Mouse (Mus musculus) E14TG2a.4 (cell line): ENCODE results near the gene Utrn.

Experiments used
- H3K27me3 ChIP-seq: 2 replicates; pipeline ENCODE4 v1.6.1; 2014; ENCODE audit warnings: low read length, control low read depth; ENCODE audit not compliant: insufficient read depth
- H3K36me3 ChIP-seq: 2 replicates; pipeline ENCODE4 v1.6.1; 2014; ENCODE audit warnings: low read length, control low read depth; ENCODE audit not compliant: insufficient read depth
- H3K4me1 ChIP-seq: replicated peaks from 2 replicates; pipeline ENCODE4 v1.6.1; 2014; ENCODE audit warnings: low read depth, low read length, control low read depth
- H3K4me3 ChIP-seq: replicated peaks from 2 replicates; pipeline ENCODE4 v1.5.1; 2014; ENCODE audit warnings: mild to moderate bottlenecking, low read length
- H3K9me3 ChIP-seq: 2 replicates; pipeline ENCODE4 v1.6.1; 2014; ENCODE audit warnings: low read length, control low read depth
- CTCF ChIP-seq: conservative IDR thresholded peaks from 2 replicates; pipeline ENCODE4 v1.5.1; 2014; ENCODE audit warnings: low read length
- NANOG ChIP-seq: IDR thresholded peaks from 2 replicates; pipeline ENCODE4 v1.6.1; 2014; ENCODE audit warnings: borderline replicate concordance, low read length, mixed read lengths
- POU5F1 ChIP-seq: IDR thresholded peaks from 2 replicates; pipeline ENCODE4 v1.6.1; 2014; ENCODE audit warnings: low read length, borderline replicate concordance

The Utrn gene

DNA sequence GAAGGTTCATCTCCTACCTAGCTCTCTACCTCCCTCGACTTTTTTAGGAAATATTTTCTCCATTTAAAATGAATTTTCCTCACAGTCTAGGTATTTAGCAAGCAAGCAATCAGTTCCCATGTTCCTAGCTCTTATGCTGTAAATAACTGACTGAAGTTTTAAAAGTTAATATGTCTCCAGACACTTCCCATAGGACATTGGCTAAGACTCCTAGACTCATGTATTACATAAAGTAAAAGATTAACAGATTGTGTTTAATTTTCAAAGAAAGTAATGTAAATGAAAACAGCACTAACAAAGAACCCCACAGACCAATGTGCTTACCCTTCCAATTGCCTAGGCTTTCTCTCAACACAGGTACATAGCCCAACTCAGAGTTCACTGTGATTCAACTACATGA is 35.0 kb downstream of the Utrn start:
- H3K27me3 ChIP-seq: no peaks in the 10 kb centered on the region
- no peaks in the 10 kb centered on the region for H3K9me3 ChIP-seq
- no peaks in the 10 kb centered on the region for H3K36me3 ChIP-seq
- TF ChIP-seq NANOG: no peak
- no peak for TF ChIP-seq CTCF
- TF ChIP-seq POU5F1: no peak
- H3K4me3 ChIP-seq: no peak overlapping the region
- no peaks in the 10 kb centered on the region for H3K4me1 ChIP-seq

DNA sequence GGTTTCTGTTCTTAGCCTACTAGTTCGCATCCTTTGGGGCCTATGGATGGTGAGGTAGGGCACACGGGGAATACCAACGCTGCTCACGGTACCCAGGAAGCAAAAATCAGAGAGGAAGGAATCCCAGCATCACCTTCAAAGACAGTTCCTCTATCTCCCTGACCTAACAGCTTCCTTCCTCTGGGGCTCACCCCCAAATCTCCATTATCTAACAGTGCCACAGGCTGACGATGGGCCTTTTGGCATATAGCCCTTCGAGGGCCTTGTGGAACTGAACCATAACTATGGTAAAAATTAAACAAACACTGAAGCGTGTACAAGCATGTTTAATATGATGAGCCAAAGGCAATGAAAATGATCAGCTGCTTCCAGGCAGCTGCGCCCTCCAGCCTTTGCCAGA is 37.0 kb downstream of the Utrn start:
- 0 out of 2 replicates have a peak, but pooled peaks cover 4% of the 10 kb centered on the region for H3K4me1 ChIP-seq
- no peaks in the 10 kb centered on the region for H3K36me3 ChIP-seq
- H3K9me3 ChIP-seq: no peaks in the 10 kb centered on the region
- H3K4me3 ChIP-seq: no peak overlapping the region
- TF ChIP-seq NANOG (no peak), CTCF (no peak), POU5F1 (no peak)
- no peaks in the 10 kb centered on the region for H3K27me3 ChIP-seq

- no peaks in the 10 kb centered on the region for H3K36me3 ChIP-seq
- TF ChIP-seq POU5F1: no peak
- no peak for TF ChIP-seq CTCF
- no peak for TF ChIP-seq NANOG
- no peak overlapping the region for H3K4me3 ChIP-seq
- no peaks in the 10 kb centered on the region for H3K9me3 ChIP-seq
- H3K4me1 ChIP-seq: peaks cover 7% of the 10 kb centered on the region
- no peaks in the 10 kb centered on the region for H3K27me3 ChIP-seq
These were observed 41.4 kb downstream of the Utrn start for GRCm38 (mm10) chr10:12827778-12828177.

GRCm38 (mm10) chr10:12827306-12827705 is 41.9 kb downstream of the Utrn start:
- H3K36me3 ChIP-seq: no peaks in the 10 kb centered on the region
- H3K4me3 ChIP-seq: no peak overlapping the region
- peaks cover 7% of the 10 kb centered on the region for H3K4me1 ChIP-seq
- TF ChIP-seq NANOG (no peak), POU5F1 (no peak), CTCF (no peak)
- H3K9me3 ChIP-seq: no peaks in the 10 kb centered on the region
- H3K27me3 ChIP-seq: no peaks in the 10 kb centered on the region

DNA sequence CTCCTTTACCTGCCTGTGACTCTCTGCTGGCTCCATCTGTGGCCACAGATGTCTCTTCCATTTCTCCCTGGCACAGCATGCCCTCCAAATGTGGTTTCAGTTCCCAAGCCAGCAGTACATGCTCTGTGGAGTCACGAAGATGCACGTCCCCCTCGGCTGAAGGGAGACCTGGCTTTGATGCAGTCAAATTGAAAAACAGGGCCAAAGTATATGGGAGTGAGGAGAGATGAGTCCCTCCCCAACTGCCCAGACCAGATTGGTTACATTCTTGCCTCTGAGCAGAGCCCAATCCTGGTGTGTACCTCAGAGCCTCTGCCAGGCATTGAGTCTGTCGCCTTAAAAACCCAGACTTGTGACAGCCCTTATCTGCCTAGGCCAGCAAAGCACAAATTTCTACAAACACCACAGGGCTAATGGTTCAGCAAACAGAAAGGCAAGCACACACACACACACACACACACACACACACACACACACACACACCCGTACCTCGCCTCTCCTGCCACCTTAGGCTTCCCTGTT is 42.3 kb downstream of the Utrn start:
- H3K4me1 ChIP-seq: peaks cover 7% of the 10 kb centered on the region
- no peak for TF ChIP-seq POU5F1
- TF ChIP-seq CTCF: no peak
- no peak for TF ChIP-seq NANOG
- H3K27me3 ChIP-seq: no peaks in the 10 kb centered on the region
- no peaks in the 10 kb centered on the region for H3K36me3 ChIP-seq
- H3K4me3 ChIP-seq: no peak overlapping the region
- H3K9me3 ChIP-seq: no peaks in the 10 kb centered on the region

DNA sequence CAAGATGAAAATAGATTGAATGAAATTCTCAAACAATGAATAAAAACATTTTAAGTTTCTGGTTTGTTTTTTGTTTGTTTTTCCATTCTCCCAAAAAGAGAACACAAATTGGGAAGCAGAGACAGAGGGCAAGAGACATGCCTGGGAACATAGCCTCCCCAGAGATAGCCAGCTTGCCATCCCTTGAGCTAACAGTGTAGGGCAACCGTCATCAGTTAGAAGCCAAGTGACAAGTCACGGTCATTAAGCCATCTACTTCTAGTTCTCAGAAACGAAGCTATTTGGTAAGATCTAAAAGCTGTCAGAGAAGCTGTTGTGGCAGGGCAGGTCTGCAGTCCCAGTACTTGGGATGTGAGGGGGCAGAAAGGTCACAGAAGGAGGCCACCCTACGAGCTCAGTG is 44.8 kb downstream of the Utrn start:
- no peaks in the 10 kb centered on the region for H3K9me3 ChIP-seq
- no peak for TF ChIP-seq POU5F1
- no peak for TF ChIP-seq NANOG

DNA sequence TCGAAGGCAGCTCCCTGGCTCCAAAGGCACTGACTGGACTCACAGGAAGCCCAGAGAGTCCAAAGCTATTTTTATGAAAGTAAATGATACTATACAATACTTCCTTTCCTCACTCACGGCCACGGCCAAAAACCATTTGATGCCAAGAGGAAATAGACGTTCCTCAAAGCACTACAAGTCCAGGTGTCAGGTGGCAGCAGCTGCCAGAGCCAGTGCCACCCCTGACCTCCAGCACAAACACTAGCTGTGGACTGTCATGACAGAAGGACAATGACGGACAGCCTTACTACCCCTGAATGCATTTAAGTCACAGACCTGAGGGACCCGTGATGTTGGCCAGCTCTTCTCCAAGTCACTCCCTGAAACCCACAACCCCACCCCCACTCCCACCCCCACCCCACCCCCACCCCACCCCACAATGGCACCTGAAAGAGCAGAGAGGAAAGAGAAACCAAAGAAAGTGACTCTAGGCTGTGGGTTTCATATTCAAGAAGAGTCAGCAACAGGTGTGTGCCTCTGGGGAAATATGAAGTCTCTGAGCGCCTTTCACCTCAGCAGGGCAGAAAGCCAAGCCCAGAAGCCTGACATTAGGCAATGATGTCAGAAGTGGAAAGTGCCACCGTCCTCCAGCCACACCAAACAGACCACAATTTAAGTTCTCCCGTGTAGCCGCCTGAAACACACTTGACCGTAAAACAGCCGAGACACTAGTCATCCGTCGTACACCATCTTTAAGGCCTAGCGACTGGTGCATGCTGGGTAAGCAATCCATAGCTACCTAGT is 45.5 kb downstream of the Utrn start:
- Histone ChIP-seq H3K4me3 (no peak overlapping the region), H3K9me3 (no peaks in the 10 kb centered on the region), H3K36me3 (no peaks in the 10 kb centered on the region), H3K4me1 (peaks cover 4% of the 10 kb centered on the region), H3K27me3 (no peaks in the 10 kb centered on the region)
- no peak for TF ChIP-seq POU5F1
- no peak for TF ChIP-seq NANOG
- no peak for TF ChIP-seq CTCF

More for the DNA sequence above, 44.8 kb downstream of the Utrn start:
- Histone ChIP-seq H3K27me3 (no peaks in the 10 kb centered on the region), H3K4me3 (no peak overlapping the region), H3K36me3 (no peaks in the 10 kb centered on the region), H3K4me1 (peaks cover 7% of the 10 kb centered on the region)

DNA sequence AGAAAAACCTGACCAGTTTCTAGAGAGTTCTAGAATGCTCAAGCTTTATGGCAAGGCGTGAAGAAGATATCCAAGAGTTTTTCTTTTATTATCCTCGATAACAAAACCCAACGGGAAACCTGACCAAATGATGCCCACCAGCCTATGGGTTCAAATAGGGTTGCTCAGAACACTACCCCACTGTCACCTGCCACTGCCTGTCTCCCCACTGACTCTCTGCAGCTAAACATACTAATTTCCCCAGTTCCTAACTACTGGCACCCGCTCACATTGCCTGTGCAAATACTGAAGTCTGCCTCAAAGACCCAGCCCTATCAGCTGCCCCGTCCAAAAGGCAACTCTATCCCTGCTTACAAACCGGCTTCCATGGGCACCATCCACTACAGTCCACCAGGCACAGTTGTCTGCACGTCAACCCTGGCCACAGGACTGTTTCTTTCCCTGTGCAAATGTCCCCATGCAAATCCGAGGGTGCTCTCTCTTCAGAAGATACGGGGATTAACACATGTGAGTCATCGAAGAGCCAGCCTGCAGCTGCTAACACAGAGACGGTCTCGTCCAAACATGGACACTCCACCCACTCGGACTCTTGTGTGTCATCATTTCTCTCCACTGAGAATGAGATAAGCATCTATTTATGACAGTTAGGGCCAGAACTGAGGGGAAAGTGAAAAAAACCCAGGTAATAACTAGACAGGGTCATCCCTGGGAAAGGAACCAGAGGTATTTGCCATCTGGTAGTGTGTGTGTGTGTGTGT is 48.0 kb downstream of the Utrn start:
- Histone ChIP-seq H3K4me1 (peaks cover 3% of the 10 kb centered on the region; the same call in 1 of the 2 replicates), H3K36me3 (no peaks in the 10 kb centered on the region), H3K27me3 (no peaks in the 10 kb centered on the region), H3K4me3 (no peak overlapping the region), H3K9me3 (no peaks in the 10 kb centered on the region)
- TF ChIP-seq NANOG (no peak), POU5F1 (no peak), CTCF (no peak)
